Mouse (Mus musculus) midbrain, embryonic 11.5 days (tissue): Measurements from ENCODE around the gene Fam129c. TPM values are rescaled to one million over a fixed set of nuclear protein-coding genes. Genes with fewer than 3 reads are reported as not detected.
A peak's percentile ranks its signal among the peaks of the same experiment; 100 is the strongest.

ENCODE experiments used
- ATAC-seq: fragments of 200-750 bp; cut with Nextera tagmentation; 2 replicates; pipeline ENCODE4 v1.8.0; 2017; ENCODE audit warnings: moderate TSS enrichment, moderate library complexity; ENCODE audit not compliant: low FRiP score
- DNase-seq: peaks from one replicate; pipeline ENCODE4 v3.0.0; 2015; ENCODE audit warnings: low spot score; ENCODE audit errors: missing footprints
- H3K27ac ChIP-seq: fragments of 300-500 bp; sonication (generic); 2 replicates; pipeline ENCODE4 v1.5.1; 2014; ENCODE audit warnings: low read depth, low read length
- H3K27me3 ChIP-seq: fragments of 300-500 bp; sonication (generic); 2 replicates; pipeline ENCODE4 v1.6.1; 2014; ENCODE audit warnings: mild to moderate bottlenecking, low read length, moderate library complexity, mixed read lengths; ENCODE audit not compliant: control insufficient read depth, insufficient read depth
- H3K36me3 ChIP-seq: fragments of 300-500 bp; sonication (generic); 2 replicates; pipeline ENCODE4 v1.6.1; 2014; ENCODE audit warnings: mild to moderate bottlenecking, low read length, moderate library complexity, mixed read lengths; ENCODE audit not compliant: control insufficient read depth, insufficient read depth
- H3K4me1 ChIP-seq: fragments of 300-500 bp; sonication (generic); 2 replicates; pipeline ENCODE4 v1.6.1; 2014; ENCODE audit warnings: low read length; ENCODE audit not compliant: control insufficient read depth, insufficient read depth
- H3K4me2 ChIP-seq: fragments of 300-500 bp; sonication (generic); 2 replicates; pipeline ENCODE4 v1.6.1; 2014; ENCODE audit warnings: mild to moderate bottlenecking, moderate library complexity
- H3K4me3 ChIP-seq: fragments of 300-500 bp; sonication (generic); 2 replicates; pipeline ENCODE4 v1.5.1; 2014; ENCODE audit warnings: low read depth, low read length
- H3K9ac ChIP-seq: fragments of 300-500 bp; sonication (generic); 2 replicates; pipeline ENCODE4 v1.6.1; 2014; ENCODE audit warnings: low read length
- H3K9me3 ChIP-seq: fragments of 300-500 bp; sonication (generic); 2 replicates; pipeline ENCODE4 v1.6.1; 2016; ENCODE audit warnings: low read length; ENCODE audit not compliant: control insufficient read depth
- WGBS: fragments of 180-500 bp; shearing (Covaris S2); extraction: QIAGEN DNeasy Blood & Tissue Kit; methylation state at CpG from one replicate; pipeline ENCODE4 v1.1.7; 2014; 5-methylcytosine and 5-hydroxymethylcytosine counted together
- polyA plus RNA-seq: library from polyadenylated mRNA; unstranded; fragments of >200 nt; fragmentation: Nextera tagmentation; extraction: Ambion mirVana; gene quantifications from 2 replicates; pipeline ENCODE4 v1.2.1, GENCODE M21; 2014

Gene Fam129c
- polyA plus RNA-seq, 1 experiment from 2014 or later, result 3.6 TPM

DNA sequence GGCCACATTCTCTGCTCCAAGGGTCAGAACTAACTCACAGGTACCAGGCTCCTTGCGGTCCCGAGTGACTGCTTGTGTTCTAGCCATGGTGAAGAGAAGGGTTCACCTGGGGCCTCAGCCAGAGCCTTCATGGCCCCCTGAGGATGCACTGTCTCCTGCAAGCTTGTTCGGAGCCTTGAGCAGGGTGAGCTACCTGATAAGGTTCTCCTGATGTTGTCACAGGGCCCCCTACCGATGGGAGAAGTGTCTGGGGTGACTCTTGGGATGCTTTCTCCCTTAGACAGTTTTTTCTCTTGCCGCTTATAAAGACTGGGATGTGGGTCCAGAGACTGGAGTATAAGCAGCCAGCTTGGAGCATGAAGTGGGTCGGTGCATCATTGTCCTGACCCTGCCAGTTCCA, 1.1 kb upstream of the Fam129c start:
- H3K4me3 ChIP-seq, result no peak overlapping the region

DNA sequence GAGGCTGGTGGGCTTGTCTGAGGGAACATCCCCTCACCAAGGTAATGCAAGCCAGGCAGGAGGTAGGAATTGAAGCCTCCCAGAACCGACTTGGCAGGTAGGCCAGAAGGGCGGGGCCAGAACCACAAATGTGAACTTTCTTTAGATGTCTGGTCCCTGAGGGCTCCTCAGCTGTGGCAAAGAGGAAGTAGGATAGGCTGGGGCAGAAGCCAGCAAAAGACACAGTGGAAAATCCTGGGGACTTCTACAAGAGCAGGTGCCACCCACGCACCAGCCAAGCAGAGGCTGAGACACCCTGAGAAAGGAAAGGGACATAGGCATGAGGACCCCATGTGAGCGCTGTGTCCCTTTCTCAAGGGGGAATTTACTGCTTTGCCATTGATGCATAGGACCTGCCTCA, 650 bp upstream of the Fam129c start:
- ATAC-seq (no peak), DNase-seq (no peak)
- 82% methylated on average over 4 of the region's 4 CpGs for WGBS
- H3K9me3 ChIP-seq, result no peaks in the 10 kb centered on the region
- no peak overlapping the region for H3K4me3 ChIP-seq
- peaks cover 16% of the 10 kb centered on the region for H3K4me1 ChIP-seq
- H3K27ac ChIP-seq, result no peak overlapping the region
- H3K4me2 ChIP-seq, result no peak overlapping the region
- H3K36me3 ChIP-seq, result no peaks in the 10 kb centered on the region
- no peak overlapping the region for H3K9ac ChIP-seq
- H3K27me3 ChIP-seq, result peaks cover 11% of the 10 kb centered on the region

More for the DNA sequence above, 1.1 kb upstream of the Fam129c start:
- H3K27me3 ChIP-seq, result peaks cover 7% of the 10 kb centered on the region; the same call in 1 of the 2 replicates
- H3K4me2 ChIP-seq, result no peak overlapping the region
- ATAC-seq (no peak), DNase-seq (no peak)
- peaks cover 17% of the 10 kb centered on the region for H3K4me1 ChIP-seq
- H3K27ac ChIP-seq, result peak overlapping the region; percentile 9; the same call in 1 of the 2 replicates
- no peaks in the 10 kb centered on the region for H3K9me3 ChIP-seq
- no peaks in the 10 kb centered on the region for H3K36me3 ChIP-seq
- WGBS, result 59% methylated on average over 6 of the region's 6 CpGs
- H3K9ac ChIP-seq, result peak overlapping the region; percentile 20; the same call in 1 of the 2 replicates

DNA sequence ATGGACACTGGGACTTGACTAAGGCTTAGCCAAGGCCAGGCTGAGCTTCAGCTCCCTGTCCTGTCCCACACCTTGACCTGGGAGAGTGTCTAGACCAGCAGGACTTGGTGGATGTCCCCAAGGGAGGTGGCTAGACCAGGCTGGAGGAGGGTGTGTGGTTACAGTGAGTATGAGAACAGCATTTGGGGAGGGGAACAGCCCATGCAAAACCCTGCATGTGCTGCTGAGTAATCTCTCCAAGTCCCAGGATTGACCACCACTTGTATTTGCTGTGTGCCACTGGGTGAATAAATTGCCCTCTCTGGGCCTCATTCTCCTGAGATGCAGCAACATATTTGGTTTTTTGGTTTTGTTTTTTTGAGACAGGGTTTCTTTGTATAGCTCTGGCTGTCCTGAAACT, 927 bp downstream of the Fam129c start:
- Histone ChIP-seq H3K4me3 (no peak overlapping the region), H3K9ac (no peak overlapping the region), H3K4me1 (peaks cover 21% of the 10 kb centered on the region), H3K27me3 (peaks cover 26% of the 10 kb centered on the region), H3K27ac (no peak overlapping the region), H3K36me3 (no peaks in the 10 kb centered on the region), H3K9me3 (no peaks in the 10 kb centered on the region), H3K4me2 (no peak overlapping the region)
- DNase-seq, result no peak
- no peak for ATAC-seq

DNA sequence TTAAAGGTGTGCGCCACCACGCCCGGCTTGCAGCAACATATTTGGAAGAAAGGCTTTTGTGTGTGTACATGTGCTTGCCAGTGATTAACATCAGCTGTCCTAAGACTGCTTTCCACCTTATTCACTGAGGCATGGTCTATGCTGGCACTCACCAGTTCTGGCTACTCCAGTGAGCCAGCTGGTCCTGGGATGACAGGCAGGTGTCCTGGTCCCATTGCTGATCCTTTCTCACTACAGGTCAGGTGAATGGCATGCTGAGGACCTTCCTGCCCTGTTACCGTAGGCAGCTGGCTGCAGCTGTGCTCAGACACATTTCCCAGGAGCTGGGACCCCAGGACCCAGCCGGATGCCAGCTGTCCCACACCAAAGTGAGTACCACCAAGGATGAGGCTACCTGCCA, 1.4 kb downstream of the Fam129c start:
- Histone ChIP-seq H3K27ac (no peak overlapping the region), H3K36me3 (no peaks in the 10 kb centered on the region), H3K9ac (no peak overlapping the region), H3K4me1 (peaks cover 21% of the 10 kb centered on the region), H3K9me3 (no peaks in the 10 kb centered on the region), H3K27me3 (peaks cover 31% of the 10 kb centered on the region), H3K4me3 (no peak overlapping the region), H3K4me2 (no peak overlapping the region)
- DNase-seq (no peak), ATAC-seq (no peak)
- WGBS, result 96% methylated on average over 5 of the region's 5 CpGs

GRCm38 (mm10) chr8:71601939-71602665, 4.7 kb downstream of the Fam129c start:
- Histone ChIP-seq H3K9ac (no peak overlapping the region), H3K4me2 (peak overlapping the region; percentile 38), H3K4me1 (peaks cover 13% of the 10 kb centered on the region), H3K9me3 (no peaks in the 10 kb centered on the region), H3K36me3 (no peaks in the 10 kb centered on the region), H3K4me3 (peak overlapping the region; percentile 20; the same call in 1 of the 2 replicates), H3K27me3 (peaks cover 34% of the 10 kb centered on the region), H3K27ac (no peak overlapping the region)
- peak; percentile 90 for DNase-seq
- 3% methylated on average over 64 of the region's 65 CpGs for WGBS
- ATAC-seq, result no peak; the same call in 1 of the 2 replicates

GRCm38 (mm10) chr8:71602666-71603334, 5.4 kb downstream of the Fam129c start:
- 3% methylated on average over 32 of the region's 32 CpGs for WGBS
- H3K36me3 ChIP-seq, result no peaks in the 10 kb centered on the region
- no peaks in the 10 kb centered on the region for H3K9me3 ChIP-seq
- peak overlapping the region; percentile 38 for H3K4me2 ChIP-seq
- ATAC-seq, result peak; percentile 72
- DNase-seq, result peak; percentile 93
- peaks cover 13% of the 10 kb centered on the region for H3K4me1 ChIP-seq
- H3K4me3 ChIP-seq, result peak overlapping the region; percentile 20
- no peak overlapping the region for H3K27ac ChIP-seq
- H3K9ac ChIP-seq, result no peak overlapping the region
- peaks cover 34% of the 10 kb centered on the region for H3K27me3 ChIP-seq

DNA sequence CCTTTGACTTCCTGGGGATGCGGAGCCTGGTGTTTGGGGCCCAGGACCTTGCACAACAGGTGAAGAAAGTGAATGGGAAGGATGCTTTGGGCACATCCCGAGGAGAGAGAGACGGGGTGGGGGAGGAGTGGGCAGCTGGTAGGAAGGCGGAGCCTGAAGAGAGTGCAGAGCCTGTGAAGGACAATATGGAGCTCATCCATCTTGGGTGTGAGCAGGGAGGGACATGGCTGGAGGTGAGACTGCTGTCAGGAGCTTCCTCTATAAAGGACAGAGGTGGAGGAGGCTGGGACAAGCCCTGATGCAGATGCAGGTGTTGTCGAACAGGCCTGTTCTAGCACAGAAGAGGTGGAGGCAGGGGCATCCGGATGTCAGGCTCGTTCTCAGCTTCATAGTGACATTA, 6.6 kb downstream of the Fam129c start:
- H3K36me3 ChIP-seq, result no peaks in the 10 kb centered on the region
- H3K27me3 ChIP-seq, result peaks cover 34% of the 10 kb centered on the region
- H3K9me3 ChIP-seq, result no peaks in the 10 kb centered on the region
- no peak for DNase-seq
- no peak overlapping the region for H3K4me3 ChIP-seq
- H3K27ac ChIP-seq, result no peak overlapping the region
- H3K4me1 ChIP-seq, result peaks cover 13% of the 10 kb centered on the region
- no peak overlapping the region for H3K9ac ChIP-seq
- no peak overlapping the region for H3K4me2 ChIP-seq
- 54% methylated on average over 7 of the region's 7 CpGs for WGBS
- no peak for ATAC-seq

DNA sequence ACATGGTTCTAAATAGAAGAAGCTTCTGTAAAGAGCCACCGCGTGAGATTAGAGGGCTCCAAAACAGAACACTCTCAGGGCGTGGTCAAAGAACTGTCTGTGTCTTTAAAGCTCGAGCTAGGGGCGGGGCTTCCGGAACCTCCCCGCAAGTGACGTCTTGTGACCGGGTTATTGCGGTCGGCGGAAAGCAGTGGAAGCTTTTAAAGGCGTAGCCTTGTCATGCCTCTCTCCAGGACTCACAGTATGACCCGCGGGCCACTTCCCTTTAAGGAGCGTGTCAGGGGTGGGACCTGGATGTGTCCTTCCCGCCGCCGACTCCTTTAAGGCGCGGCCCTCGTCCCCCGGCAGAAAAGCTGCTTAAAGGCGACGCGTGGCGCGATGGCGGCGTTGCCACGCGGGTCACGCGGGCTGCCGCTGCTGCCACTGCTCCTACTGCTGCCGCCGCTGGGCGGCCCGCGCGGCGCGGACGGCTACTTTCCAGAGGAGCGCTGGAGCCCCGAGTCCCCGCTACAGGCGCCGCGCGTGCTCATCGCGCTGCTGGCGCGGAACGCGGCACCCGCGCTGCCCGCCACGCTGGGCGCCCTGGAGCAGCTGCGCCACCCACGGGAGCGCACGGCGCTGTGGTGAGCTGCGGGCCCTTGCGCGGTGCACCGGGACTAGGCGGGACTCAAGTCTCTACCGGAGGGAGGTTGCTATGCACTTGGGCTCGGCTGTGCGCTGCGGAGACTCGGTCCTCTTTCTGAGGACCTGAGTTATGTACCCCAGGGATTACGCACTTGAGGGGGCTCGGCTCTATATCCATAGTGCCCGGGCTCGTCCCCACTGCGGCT, 13.6 kb downstream of the Fam129c start, which contains the start of gene Colgalt1:
Gene Colgalt1 (plus strand): TSS at position 177 of the 830 bp plus-strand sequence.
- H3K4me2 ChIP-seq, result peak within 1 kb of the TSS; percentile 85
- peaks cover 8% of the 10 kb centered on the region for H3K4me1 ChIP-seq
- no peaks in the 10 kb centered on the region for H3K9me3 ChIP-seq
- H3K4me3 ChIP-seq, result peak within 1 kb of the TSS; percentile 96
- peak; percentile 99 for DNase-seq
- H3K9ac ChIP-seq, result peak within 1 kb of the TSS; percentile 89
- H3K27me3 ChIP-seq, result no peaks in the 10 kb centered on the region
- WGBS, result under 1% methylated on average over 82 of the region's 82 CpGs
- H3K36me3 ChIP-seq, result peaks cover 8% of the 10 kb centered on the region; the same call in 1 of the 2 replicates
- ATAC-seq, result peak; percentile 99
- H3K27ac ChIP-seq, result peak within 1 kb of the TSS; percentile 61; the same call in 1 of the 2 replicates
